Mouse (Mus musculus) heart, embryonic 14.5 days (tissue): ENCODE results near the gene Abhd16a. TPM values are rescaled to one million over a fixed set of nuclear protein-coding genes. Genes with fewer than 3 reads are reported as not detected.

Source experiments
- ATAC-seq: fragments of 200-750 bp; cut with Nextera tagmentation; 2 replicates; pipeline ENCODE4 v1.8.0; 2017; ENCODE audit warnings: low read depth, moderate TSS enrichment; ENCODE audit not compliant: insufficient number of reproducible peaks, insufficient read depth, low FRiP score
- H3K27ac ChIP-seq, 2 experiments: fragments of 200-500 bp in 1 of 2; fragments of 300-500 bp in 1 of 2; sonication (generic) in 1 of 2; replicated peaks in 1 of 2; 2 replicates each; pipeline ENCODE4 v1.5.1; 2012 to 2014; ENCODE audit warnings: low read depth in 2 of 2, low read length in 2 of 2, control low read depth in 1 of 2, mild to moderate bottlenecking in 1 of 2, mixed read lengths in 1 of 2; ENCODE audit not compliant: control insufficient read depth in 1 of 2, insufficient read depth in 1 of 2
- H3K27me3 ChIP-seq: fragments of 300-500 bp; sonication (generic); 2 replicates; pipeline ENCODE4 v1.6.1; 2014; ENCODE audit warnings: mild to moderate bottlenecking, low read length, control low read depth; ENCODE audit not compliant: control insufficient read depth, insufficient read depth
- H3K36me3 ChIP-seq: fragments of 300-500 bp; sonication (generic); 2 replicates; pipeline ENCODE4 v1.6.1; 2014; ENCODE audit warnings: mild to moderate bottlenecking, control low read depth, low read length, mixed read lengths; ENCODE audit not compliant: control insufficient read depth, insufficient read depth
- H3K4me1 ChIP-seq, 2 experiments: fragments of 200-500 bp in 1 of 2; fragments of 300-500 bp in 1 of 2; sonication (generic) in 1 of 2; 2 replicates each; pipeline ENCODE4 v1.6.1; 2012 to 2014; ENCODE audit warnings: low read length in 2 of 2, control low read depth in 1 of 2, mixed read lengths in 1 of 2; ENCODE audit not compliant: control insufficient read depth in 2 of 2, insufficient read depth in 2 of 2
- H3K4me2 ChIP-seq: fragments of 300-500 bp; sonication (generic); 2 replicates; pipeline ENCODE4 v1.6.1; 2014; ENCODE audit warnings: mild to moderate bottlenecking, low read length
- H3K4me3 ChIP-seq, 2 experiments: fragments of 200-500 bp in 1 of 2; fragments of 300-500 bp in 1 of 2; sonication (generic) in 1 of 2; 2 replicates each; pipeline ENCODE4 v1.5.1; 2012 to 2014; ENCODE audit warnings: low read length in 2 of 2, mild to moderate bottlenecking in 2 of 2, control low read depth in 1 of 2, low read depth in 1 of 2, moderate library complexity in 1 of 2; ENCODE audit not compliant: control insufficient read depth in 1 of 2, insufficient read depth in 1 of 2
- H3K9ac ChIP-seq: fragments of 300-500 bp; sonication (generic); 2 replicates; pipeline ENCODE4 v1.6.1; 2014; ENCODE audit warnings: mild to moderate bottlenecking, low read length
- H3K9me3 ChIP-seq: fragments of 300-500 bp; sonication (generic); 2 replicates; pipeline ENCODE4 v1.6.1; 2016; ENCODE audit warnings: low read length, control low read depth; ENCODE audit not compliant: control insufficient read depth
- WGBS: fragments of 180-500 bp; shearing (Covaris S2); extraction: QIAGEN DNeasy Blood & Tissue Kit; methylation state at CpG from one replicate; pipeline ENCODE4 v1.1.7; 2014; 5-methylcytosine and 5-hydroxymethylcytosine counted together
- polyA plus RNA-seq: library from polyadenylated mRNA; unstranded; fragments of >200 nt; fragmentation: Nextera tagmentation; extraction: Ambion mirVana; gene quantifications from 2 replicates; pipeline ENCODE4 v1.2.1, GENCODE M21; 2014

Gene Abhd16a
- polyA plus RNA-seq, 1 experiment from 2014 or later = 64.5 TPM

DNA sequence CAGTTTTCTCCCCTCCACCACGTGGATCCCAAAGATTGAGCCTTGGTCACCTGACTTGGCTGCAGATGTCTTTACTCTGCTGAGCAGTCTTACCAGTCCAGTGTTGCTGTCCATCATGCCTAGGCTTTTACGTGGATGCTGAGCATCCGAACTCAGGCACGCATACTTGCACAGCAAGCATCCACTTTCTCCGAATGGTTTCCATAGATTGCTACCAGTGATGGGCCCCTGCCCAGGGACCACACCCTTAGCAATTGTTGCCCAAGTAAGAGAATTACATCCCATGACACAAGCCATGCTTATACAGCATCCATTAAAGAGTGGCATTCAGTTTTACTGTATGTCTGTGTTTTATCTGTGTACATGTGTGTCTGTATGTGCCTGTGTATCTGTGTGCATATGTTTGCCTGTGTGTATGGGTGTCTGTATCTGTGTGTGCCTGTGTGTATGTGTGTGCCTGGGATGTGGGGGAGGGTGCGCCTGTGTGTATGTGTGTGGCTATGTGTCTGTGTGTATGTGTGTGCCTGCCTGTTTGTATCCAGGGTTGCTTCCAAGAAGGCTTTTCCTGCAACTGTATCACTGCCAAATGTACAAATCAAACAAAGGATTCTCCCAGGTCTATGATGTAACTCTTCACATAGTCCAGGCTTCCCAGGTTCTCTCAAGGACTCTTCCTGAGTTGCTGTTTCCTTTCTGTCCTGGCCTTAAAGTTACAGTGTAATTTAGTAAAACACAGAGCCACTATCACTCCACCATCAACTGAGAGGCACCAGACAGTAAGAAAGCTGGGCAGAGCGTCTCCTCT lies 33.2 kb upstream of the Abhd16a start:
- H3K36me3 ChIP-seq = peaks cover 71% of the 10 kb centered on the region
- H3K27ac ChIP-seq = 0 out of 4 replicates have a peak overlapping the region, but pooled peaks of 1 of the 2 experiments have one; percentile 19
- no peak for ATAC-seq
- 89% methylated on average over 7 of the region's 7 CpGs for WGBS
- H3K4me1 ChIP-seq = peaks cover 13 to 25% of the 10 kb centered on the region in 2 experiments
- H3K4me3 ChIP-seq = no peak overlapping the region
- H3K27me3 ChIP-seq = no peaks in the 10 kb centered on the region
- no peak overlapping the region for H3K4me2 ChIP-seq
- no peaks in the 10 kb centered on the region for H3K9me3 ChIP-seq
- H3K9ac ChIP-seq = no peak overlapping the region

GRCm38 (mm10) chr17:35057090-35057489 lies 32.0 kb upstream of the Abhd16a start:
- H3K27me3 ChIP-seq = no peaks in the 10 kb centered on the region
- H3K9me3 ChIP-seq = no peaks in the 10 kb centered on the region
- H3K27ac ChIP-seq = no peak overlapping the region
- H3K4me2 ChIP-seq = no peak overlapping the region
- WGBS = 70% methylated on average over 3 of the region's 3 CpGs
- H3K36me3 ChIP-seq = peaks cover 83% of the 10 kb centered on the region
- no peak for ATAC-seq
- H3K9ac ChIP-seq = no peak overlapping the region
- no peak overlapping the region for H3K4me3 ChIP-seq
- H3K4me1 ChIP-seq = peaks cover 12 to 24% of the 10 kb centered on the region in 2 experiments

DNA sequence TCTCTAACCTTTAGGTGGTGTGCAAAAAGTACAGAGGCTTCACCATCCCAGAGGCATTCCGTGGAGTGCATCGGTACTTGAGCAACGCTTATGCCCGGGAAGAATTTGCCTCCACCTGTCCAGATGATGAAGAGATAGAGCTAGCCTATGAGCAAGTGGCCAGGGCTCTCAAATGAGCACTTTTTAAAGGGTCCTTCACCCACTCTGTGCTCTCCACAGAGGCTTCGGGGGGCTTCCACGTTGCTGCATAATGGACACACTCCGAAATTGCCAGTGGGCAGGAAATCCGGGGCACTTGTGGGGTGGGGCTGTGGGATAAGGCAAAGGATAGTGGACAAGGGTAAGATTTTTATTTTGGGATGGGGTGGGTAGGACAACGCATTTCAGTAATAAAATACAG lies 30.7 kb upstream of the Abhd16a start:
- Histone ChIP-seq H3K9ac (no peak overlapping the region; the same call in 1 of the 2 replicates), H3K36me3 (peaks cover 77% of the 10 kb centered on the region), H3K4me1 (peaks cover 4 to 14% of the 10 kb centered on the region in 2 experiments), H3K27me3 (no peaks in the 10 kb centered on the region), H3K27ac (peak overlapping the region; percentile 46 to 94; a peak in 3 of 4 replicates), H3K9me3 (no peaks in the 10 kb centered on the region), H3K4me3 (peak overlapping the region in 1 of 2 experiments; percentile 66; a peak in 2 of 4 replicates), H3K4me2 (peak overlapping the region; percentile 93; the same call in 1 of the 2 replicates)
- 47% methylated on average over 9 of the region's 9 CpGs for WGBS
- no peak for ATAC-seq

DNA sequence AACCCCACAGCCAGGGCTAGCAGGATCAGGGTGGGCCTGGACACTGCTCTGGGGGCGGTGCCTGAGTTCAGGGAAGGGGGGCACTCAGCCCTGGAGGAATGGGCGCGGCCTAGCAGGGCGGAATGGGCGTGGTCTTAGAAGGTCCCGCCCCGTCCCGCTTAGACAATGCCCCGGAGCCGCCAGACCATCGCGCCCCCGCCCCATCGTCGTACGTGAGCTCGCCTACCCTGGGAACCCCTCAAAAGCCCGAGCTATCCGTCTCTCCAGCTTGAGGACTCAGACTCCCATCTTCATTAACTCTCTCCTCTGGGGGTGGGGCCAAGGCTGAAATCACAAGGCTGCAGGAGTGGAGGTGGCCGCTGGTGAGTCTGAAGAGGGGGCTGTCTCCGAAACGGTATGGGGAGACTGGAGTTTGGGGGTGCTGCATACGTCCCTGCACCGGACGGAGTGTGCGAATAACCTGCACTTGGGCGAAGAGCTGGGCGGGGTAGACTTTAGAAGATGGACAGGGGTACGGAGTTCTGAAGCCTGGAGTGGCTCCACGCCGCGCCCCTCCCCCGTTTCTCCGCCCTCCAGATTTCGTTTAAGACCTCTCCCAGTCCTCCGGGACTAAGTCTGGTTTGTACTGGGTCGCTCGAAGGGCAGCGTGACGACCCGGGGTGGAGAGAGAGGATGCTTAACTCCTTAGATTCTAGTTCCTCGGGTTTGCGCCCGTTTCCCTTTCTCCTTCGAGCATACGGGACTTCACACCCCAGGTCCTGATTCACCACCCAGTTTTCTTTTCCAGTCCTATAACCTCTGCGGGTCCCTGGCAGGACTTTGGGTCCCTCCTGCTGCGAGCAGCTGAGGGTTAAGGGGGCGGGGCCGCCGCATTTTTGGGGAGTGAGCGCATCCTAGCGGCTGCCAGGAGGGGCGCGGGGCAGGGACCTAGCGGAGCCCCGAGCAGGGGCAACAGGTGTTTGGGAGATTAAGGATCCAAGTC lies 29.9 kb upstream of the Abhd16a start, which contains the start of gene Ddah2:
Gene Ddah2, plus strand, starts transcription at position 125 of the 982 bp plus-strand sequence.
- ATAC-seq = peak; percentile 93
- no peaks in the 10 kb centered on the region for H3K9me3 ChIP-seq
- peak within 1 kb of the TSS; percentile 94 to 97 for H3K27ac ChIP-seq
- peak within 1 kb of the TSS; percentile 93 for H3K4me2 ChIP-seq
- H3K4me1 ChIP-seq = peaks cover 4 to 14% of the 10 kb centered on the region in 2 experiments
- peaks cover 8% of the 10 kb centered on the region; the same call in 1 of the 2 replicates for H3K27me3 ChIP-seq
- peak within 1 kb of the TSS; percentile 91 for H3K9ac ChIP-seq
- H3K36me3 ChIP-seq = peaks cover 68% of the 10 kb centered on the region
- H3K4me3 ChIP-seq = peak within 1 kb of the TSS; percentile 66 to 94
- under 1% methylated on average over 57 of the region's 57 CpGs for WGBS

DNA sequence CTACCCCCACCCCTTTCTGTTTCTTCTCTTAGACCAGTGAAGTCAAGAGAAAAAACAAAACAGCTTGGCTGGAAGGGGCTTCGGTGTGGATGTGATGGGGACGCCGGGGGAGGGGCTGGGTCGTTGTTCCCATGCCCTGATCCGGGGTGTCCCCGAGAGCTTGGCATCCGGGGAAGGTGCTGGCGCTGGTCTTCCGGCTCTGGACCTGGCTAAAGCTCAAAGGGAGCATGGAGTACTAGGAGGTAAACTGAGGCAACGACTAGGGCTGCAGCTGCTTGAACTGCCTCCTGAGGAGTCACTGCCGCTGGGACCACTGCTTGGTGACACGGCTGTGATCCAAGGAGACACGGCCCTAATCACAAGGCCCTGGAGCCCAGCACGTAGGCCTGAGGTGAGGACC lies 29.0 kb upstream of the Abhd16a start:
- Histone ChIP-seq H3K4me2 (peak overlapping the region; percentile 93), H3K9ac (peak overlapping the region; percentile 91), H3K4me3 (peak overlapping the region; percentile 66 to 94), H3K27me3 (peaks cover 13% of the 10 kb centered on the region; the same call in 1 of the 2 replicates), H3K27ac (peak overlapping the region in 1 of 2 experiments; percentile 94; a peak in 2 of 4 replicates), H3K4me1 (peaks cover 9 to 15% of the 10 kb centered on the region in 2 experiments), H3K9me3 (no peaks in the 10 kb centered on the region), H3K36me3 (peaks cover 61% of the 10 kb centered on the region)
- WGBS = 38% methylated on average over 14 of the region's 14 CpGs
- ATAC-seq = no peak

GRCm38 (mm10) chr17:35060737-35061297 lies 28.2 kb upstream of the Abhd16a start:
- Histone ChIP-seq H3K4me3 (peak overlapping the region; percentile 66 to 94), H3K4me1 (peaks cover 10 to 22% of the 10 kb centered on the region in 2 experiments), H3K9ac (peak overlapping the region; percentile 91; the same call in 1 of the 2 replicates), H3K27ac (no peak overlapping the region), H3K27me3 (peaks cover 16% of the 10 kb centered on the region; the same call in 1 of the 2 replicates), H3K9me3 (no peaks in the 10 kb centered on the region), H3K36me3 (peaks cover 53% of the 10 kb centered on the region), H3K4me2 (peak overlapping the region; percentile 93)
- 71% methylated on average over 22 of the region's 22 CpGs for WGBS
- ATAC-seq = no peak

DNA sequence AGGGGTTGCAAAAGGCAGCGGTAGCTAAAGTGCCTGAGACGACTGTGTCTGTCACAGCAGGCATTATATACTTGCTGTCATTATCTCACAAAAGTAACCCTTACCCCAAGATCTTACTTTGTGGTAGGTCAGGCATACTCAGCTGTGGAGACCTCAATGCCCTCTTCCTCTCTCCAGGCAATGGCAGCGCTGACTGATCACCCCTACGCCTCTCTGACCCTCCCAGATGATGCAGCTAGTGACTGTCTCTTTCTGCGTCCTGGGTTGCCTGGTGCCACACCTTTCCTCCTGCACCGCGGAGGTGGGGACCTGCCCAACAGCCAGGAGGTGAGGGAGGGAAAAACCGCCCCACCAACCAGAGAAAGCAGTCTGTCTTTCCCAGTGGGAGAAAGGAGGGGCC lies 27.8 kb upstream of the Abhd16a start:
- no peak overlapping the region for H3K4me3 ChIP-seq
- peaks cover 10 to 22% of the 10 kb centered on the region in 2 experiments for H3K4me1 ChIP-seq
- 88% methylated on average over 8 of the region's 8 CpGs for WGBS
- ATAC-seq = no peak
- peaks cover 19% of the 10 kb centered on the region for H3K27me3 ChIP-seq
- H3K9ac ChIP-seq = no peak overlapping the region
- peaks cover 48% of the 10 kb centered on the region for H3K36me3 ChIP-seq
- H3K9me3 ChIP-seq = no peaks in the 10 kb centered on the region
- H3K27ac ChIP-seq = no peak overlapping the region
- no peak overlapping the region for H3K4me2 ChIP-seq
